Mouse (Mus musculus): ENCODE results near the gene Aknad1. TPM values are rescaled to one million over a fixed set of nuclear protein-coding genes. Genes with fewer than 3 reads are reported as not detected.

The Aknad1 gene
- total RNA-seq, 2 experiments from 2014 or later: 0.06 to 0.08 TPM

DNA sequence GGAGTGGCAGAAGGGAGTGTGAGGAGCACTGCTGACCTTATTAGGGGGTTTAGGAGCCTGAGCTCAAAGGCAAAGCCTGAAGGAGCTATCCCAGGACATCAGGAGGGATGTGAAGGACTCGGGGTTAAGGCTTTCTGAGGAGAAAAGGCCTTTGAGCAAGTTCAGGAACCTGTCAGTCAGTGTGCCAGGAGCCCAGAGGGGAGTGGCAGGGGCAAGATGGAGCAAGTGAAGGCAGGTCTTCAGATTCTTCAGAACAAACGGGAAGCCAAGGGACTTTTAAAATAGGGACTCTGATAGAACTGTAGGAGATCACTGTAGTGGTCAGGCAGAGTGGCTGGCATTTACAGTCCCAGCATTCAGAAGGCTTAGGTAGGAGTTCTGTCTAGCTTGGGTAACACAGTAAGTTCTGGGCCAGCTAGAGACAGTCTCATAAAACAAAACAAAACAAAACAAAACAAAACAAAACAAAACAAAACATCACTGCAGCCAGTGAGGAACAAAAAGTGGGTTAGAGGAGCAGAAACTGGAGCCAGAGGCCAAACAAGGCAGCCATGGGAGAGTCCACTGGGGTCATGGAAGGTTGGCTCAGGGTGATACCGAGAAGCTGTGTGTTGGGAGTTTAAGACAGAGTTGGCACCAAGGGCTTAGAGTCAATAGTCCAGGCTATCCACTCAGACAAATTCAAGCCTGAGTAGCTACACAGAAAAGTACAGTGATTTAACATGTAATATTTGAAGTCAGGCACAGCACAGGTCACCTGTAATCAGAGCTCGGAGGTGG is 39.5 kb downstream of the Aknad1 start:
- TF ChIP-seq CTCF (IDR thresholded peaks at IDR 0.05): no peak
- no peak overlapping the region for H3K27ac ChIP-seq
- intact Hi-C loops (cut with DNase I): no loop called here
- no peak overlapping the region for H3K4me3 ChIP-seq
- DNase-seq: no peak

DNA sequence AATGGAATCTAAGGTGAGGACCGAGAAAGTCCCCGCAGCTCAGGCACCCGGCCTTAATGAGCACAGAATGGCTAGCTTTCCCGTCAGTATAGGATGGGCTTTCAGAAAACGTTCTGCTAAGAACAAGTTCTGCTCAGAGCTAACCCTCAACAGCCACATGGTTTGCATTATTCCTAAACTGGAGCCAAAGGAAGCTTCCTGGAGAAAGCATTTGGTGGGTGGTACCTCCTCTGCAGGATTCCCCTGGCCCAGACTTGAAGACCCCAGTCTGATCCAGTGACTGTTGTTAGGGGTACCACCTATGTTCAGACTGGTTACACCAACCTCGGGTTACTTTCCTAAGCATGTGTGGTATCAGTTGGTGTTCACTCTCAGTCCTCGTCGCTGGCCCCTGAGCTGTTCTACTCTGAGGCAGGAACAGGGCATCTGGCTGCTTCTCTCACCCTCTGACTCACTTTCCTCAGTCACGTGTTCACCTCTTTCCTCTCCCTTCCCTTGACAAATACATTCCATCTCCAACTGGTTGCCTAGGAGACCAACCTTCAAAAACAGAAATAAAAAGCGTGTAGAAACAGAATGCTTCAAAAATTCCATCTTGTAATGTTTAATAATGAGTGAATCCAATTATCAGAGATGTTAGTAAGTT is 41.9 kb downstream of the Aknad1 start:
- intact Hi-C loops (cut with DNase I): no loop called here
- Histone ChIP-seq H3K4me3 (no peak overlapping the region), H3K27ac (peak overlapping the region; percentile 73)
- DNase-seq: peak; percentile 43
- TF ChIP-seq CTCF (IDR thresholded peaks at IDR 0.05): no peak

DNA sequence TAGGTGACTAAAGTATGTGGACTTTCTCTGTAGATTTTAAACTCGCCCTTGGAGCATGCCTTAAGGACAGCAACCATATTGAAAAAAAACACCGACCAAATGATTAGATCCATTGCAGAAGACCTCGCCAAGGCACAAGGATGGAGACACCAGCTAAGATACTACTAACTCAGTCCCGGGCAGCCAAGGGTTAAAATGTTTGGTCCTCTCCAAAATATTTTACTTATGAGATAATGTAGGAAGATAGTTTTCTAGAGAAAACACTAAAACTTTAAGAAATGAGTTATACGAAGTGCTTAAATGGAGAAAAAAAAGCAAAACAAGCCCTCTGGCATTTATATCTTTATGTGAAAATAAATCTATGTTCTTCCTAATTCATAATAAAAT is 42.4 kb downstream of the Aknad1 start:
- DNase-seq: no peak
- intact Hi-C loops (cut with DNase I): no loop called here
- TF ChIP-seq CTCF (IDR thresholded peaks at IDR 0.05): no peak
- Histone ChIP-seq H3K27ac (peak overlapping the region; percentile 73), H3K4me3 (no peak overlapping the region)

DNA sequence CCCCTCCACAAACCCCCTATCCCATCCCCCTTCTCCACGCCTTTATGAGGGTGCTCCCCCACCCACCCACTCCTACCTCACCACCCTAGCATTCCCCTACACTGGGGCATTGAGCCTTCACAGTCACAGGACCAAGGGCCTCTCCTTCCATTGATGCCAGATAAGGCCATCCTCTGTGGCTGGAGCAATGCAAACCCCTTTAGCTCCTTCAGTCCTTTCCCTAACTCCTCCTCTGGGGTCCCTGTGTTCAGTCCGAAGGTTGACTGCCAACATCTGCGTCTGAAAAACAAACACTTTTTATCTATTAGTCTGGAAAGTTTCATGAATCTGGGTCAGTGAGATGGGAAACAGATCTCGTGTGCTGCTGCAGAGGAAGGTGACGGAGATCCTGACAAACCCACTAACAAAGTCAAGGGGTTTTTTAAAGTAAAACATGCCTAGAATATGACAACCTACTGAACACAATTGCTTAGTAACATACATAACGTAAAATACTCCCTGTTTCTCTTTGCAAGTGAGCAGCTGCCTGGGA is 43.0 kb downstream of the Aknad1 start:
- H3K4me3 ChIP-seq: no peak overlapping the region
- no peak for TF ChIP-seq CTCF (IDR thresholded peaks at IDR 0.05)
- no peak for DNase-seq
- H3K27ac ChIP-seq: peak overlapping the region; percentile 73
- intact Hi-C loops (cut with DNase I): no loop called here

DNA sequence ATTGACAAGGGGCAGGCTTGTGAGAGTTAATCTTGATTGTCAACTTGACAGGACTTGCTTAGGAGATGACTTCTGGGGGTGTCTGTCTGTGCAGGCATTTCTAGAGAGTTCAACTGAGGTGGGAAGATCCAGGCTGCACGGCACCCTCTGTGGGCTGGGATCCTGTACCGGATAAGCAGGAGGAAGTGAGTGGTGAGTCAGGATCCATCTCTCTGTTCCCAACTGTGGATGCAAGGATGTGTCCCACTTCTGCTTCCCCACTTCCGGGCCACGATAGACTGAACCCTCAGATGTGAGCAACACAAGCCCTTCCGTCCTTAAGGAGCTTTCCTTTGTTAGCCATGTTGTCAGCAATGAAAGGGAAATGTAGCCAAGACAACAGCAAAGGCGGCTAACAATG is 47.1 kb downstream of the Aknad1 start:
- intact Hi-C loops (cut with DNase I): no loop called here
- no peak overlapping the region for H3K27ac ChIP-seq
- H3K4me3 ChIP-seq: no peak overlapping the region
- TF ChIP-seq CTCF (IDR thresholded peaks at IDR 0.05): no peak
- no peak for DNase-seq

DNA sequence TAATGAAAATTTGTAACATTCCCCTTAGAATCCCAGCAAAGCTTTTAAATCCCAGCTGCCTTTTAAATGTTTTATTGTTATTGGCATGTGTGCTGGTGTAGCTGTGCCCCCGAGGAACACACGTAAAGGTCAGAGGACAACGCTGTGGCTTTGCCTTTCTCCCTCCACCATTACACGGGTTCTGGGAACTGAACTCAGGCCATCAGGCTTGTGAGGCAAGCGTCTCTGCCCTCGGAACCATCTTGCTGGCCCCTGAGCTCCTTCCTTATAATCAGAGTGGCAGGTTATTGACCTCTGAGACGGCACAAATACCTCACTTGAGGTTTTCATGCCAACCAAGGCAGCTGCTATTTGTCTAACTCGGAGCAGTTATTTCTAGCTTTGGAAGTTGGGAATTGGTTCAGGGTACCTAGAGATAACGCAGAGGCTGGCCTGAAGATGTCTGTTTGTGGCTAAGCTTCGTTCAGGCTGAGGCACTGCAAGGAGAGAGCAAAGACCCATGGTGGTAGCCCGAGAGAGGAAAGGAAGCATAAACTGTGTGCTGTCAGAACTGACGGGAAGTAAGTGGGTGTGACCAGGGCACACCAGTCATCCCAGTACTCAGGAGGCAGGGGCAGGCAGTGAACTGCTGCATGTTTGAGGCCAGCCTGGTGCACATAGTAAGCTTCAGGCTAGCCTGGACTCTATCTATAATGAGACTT is 48.4 kb downstream of the Aknad1 start:
- Histone ChIP-seq H3K27ac (no peak overlapping the region), H3K4me3 (no peak overlapping the region)
- DNase-seq: no peak
- no peak for TF ChIP-seq CTCF (IDR thresholded peaks at IDR 0.05)
- intact Hi-C loops (cut with DNase I): no loop called here

DNA sequence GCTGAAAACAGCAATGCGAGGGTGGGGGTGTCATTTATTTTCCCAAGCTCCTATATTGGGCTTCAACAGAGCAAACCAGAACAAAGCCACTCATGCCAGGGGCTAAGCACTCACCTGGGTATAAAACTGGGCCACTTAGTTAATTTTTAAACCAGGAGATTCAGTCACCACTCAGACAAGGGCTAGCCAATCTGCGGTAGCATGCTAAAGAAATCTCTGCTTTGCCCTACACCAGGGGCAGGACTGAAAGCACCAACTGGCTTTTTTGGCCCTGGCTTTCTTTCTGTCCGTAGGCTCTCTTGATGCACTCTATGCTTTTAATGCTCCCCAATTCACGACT is 49.0 kb downstream of the Aknad1 start:
- no peak for TF ChIP-seq CTCF (IDR thresholded peaks at IDR 0.05)
- Histone ChIP-seq H3K4me3 (no peak overlapping the region), H3K27ac (no peak overlapping the region)
- no peak for DNase-seq
- intact Hi-C loops (cut with DNase I): no loop called here

DNA sequence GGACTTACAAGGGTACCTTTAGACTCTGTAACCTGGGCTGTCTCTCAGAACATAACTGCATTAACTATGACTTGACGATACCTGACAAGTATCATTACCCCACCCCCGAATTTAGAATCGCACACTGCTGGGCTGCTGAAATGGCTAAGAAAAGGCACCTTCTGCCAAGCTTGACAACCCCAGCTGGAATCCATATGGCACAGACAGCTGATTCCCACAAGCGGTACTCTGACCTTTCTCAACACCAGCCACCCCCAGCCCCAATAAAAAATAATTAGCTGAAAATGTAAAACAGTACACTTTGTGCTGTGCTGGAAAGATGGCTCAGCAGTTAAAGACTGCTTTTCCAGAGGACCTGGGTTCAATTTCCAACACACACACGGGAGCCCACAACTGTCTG is 49.8 kb downstream of the Aknad1 start:
- DNase-seq: no peak
- no peak overlapping the region for H3K27ac ChIP-seq
- intact Hi-C loops (cut with DNase I): no loop called here
- no peak overlapping the region for H3K4me3 ChIP-seq
- no peak for TF ChIP-seq CTCF (IDR thresholded peaks at IDR 0.05)

DNA sequence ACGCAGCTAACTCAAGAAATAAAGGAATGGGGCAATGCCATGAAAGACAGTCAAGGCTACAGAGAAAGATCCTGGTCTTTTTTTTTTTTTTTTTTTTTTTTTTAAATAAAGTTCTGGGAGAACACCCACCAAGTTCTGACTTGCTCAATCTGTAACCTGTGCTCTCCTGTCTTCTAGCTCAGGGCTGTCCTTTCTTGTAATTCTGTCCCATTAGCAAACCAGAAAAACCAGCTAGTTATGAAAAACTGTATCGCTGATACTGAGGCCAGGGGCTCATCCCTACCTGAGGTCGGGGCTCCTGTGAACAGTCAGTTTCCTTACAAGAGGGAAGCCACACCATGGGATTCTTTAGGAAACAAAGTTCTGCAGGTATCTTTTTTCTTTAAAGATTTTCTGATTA is 51.0 kb downstream of the Aknad1 start:
- DNase-seq: no peak
- Histone ChIP-seq H3K4me3 (no peak overlapping the region), H3K27ac (no peak overlapping the region)
- intact Hi-C loops (cut with DNase I): no loop called here
- TF ChIP-seq CTCF (IDR thresholded peaks at IDR 0.05): no peak

DNA sequence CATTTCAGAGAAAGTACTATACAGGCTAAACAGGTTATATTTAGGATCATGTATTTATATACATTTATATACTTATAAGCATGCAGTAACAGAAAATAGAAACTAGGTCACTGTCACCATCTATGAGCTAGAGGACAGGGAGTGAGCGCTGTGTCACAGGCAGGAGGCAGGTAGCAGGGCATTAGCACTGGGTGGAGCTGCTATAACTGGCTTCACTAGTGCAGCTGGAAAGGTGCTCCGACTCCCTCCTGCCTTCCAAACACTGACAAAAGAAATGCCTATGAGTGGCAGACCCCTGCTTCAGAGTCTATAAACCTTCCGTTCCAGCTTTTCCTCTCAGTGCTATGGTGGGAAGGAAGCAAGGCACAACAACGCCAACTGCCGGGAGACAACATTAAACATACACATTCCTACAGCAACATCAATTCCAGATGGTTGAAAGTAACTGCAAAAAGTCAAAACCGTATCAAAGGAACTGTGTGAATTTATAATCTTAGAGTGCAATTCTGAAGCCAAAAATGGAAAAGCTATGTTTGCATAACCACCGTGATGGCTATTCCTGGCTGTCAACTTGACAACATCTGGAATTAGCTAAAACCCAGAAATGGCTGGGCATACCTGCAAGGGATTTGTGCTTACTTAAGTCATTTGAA is 51.7 kb downstream of the Aknad1 start:
- no peak for DNase-seq
- TF ChIP-seq CTCF (IDR thresholded peaks at IDR 0.05): no peak
- H3K27ac ChIP-seq: no peak overlapping the region
- H3K4me3 ChIP-seq: no peak overlapping the region
- intact Hi-C loops (cut with DNase I): no loop called here

DNA sequence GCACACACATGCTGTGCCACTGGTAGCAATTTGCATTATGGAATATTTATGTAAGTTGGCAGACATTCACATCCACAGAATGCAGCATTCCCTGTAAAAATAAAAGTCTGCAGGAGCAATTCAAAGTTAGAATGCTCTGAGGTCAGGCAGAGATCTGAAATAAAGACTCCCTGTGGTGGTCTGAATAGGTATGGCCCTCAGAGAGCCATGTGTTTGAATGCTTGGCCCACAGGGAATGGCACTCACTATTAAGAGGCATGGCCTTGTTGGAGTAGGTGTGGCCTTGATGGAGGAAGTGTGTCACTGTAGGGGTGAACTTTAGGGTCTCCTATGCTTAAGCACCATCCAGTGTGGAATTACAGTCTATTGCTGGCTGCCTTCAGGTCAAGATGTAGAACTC is 53.0 kb downstream of the Aknad1 start:
- no peak for DNase-seq
- intact Hi-C loops (cut with DNase I): no loop called here
- TF ChIP-seq CTCF (IDR thresholded peaks at IDR 0.05): no peak

DNA sequence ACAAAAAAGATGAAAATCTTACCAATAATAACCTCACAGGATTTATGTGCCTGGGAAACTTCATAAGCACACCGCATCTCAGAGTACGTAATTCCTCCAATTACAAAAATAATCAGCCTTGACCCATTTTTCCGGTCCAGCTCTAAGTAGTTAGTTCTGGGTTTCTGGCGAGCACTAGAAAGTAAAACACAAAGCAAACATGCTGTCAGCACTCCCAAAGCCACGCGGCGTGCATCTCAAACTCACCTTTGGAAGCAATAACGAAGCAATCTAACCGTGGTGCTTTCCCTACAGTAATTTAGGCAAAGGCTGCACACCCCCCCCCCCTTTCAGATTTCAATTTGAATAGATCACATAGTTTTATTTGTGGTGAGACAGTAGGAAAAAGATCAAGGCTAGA is 55.3 kb downstream of the Aknad1 start:
- DNase-seq: no peak
- no peak for TF ChIP-seq CTCF (IDR thresholded peaks at IDR 0.05)
- intact Hi-C loops (cut with DNase I): no loop called here
- Histone ChIP-seq H3K4me3 (no peak overlapping the region), H3K27ac (no peak overlapping the region)

More for the DNA sequence above, 53.0 kb downstream of the Aknad1 start:
- no peak overlapping the region for H3K4me3 ChIP-seq
- no peak overlapping the region for H3K27ac ChIP-seq
